Mouse (Mus musculus) myocyte (in vitro differentiated cells): ENCODE results near the gene Irf8.

ENCODE experiments used
- CEBPB ChIP-seq: IDR thresholded peaks from 2 replicates; pipeline ENCODE4 v1.6.1; 2011; ENCODE audit warnings: mild to moderate bottlenecking, moderate library complexity; ENCODE audit not compliant: poor library complexity, insufficient read depth, severe bottlenecking
- E2F4 ChIP-seq: IDR thresholded peaks from one replicate; pipeline ENCODE4 v1.6.1; 2011; ENCODE audit warnings: mild to moderate bottlenecking, control low read depth, moderate library complexity; ENCODE audit not compliant: insufficient read depth
- MAX ChIP-seq: IDR thresholded peaks from one replicate; pipeline ENCODE4 v1.6.1; 2011; ENCODE audit warnings: low read depth, mild to moderate bottlenecking, control low read depth
- MYOD1 ChIP-seq, 3 experiments: IDR thresholded peaks; one replicate each; pipeline ENCODE4 v1.6.1; 2011; ENCODE audit warnings: control low read depth in 2 of 3, low read depth in 2 of 3, mild to moderate bottlenecking in 2 of 3, moderate library complexity in 1 of 3; ENCODE audit not compliant: insufficient read length in 2 of 3, control insufficient read depth in 1 of 3
- POLR2A ChIP-seq: IDR thresholded peaks from one replicate; pipeline ENCODE4 v1.6.1; 2011; ENCODE audit warnings: low read depth, mild to moderate bottlenecking, control low read depth, moderate library complexity; ENCODE audit not compliant: insufficient read length
- POLR2AphosphoS2 ChIP-seq: IDR thresholded peaks from one replicate; pipeline ENCODE4 v1.6.1; 2011; ENCODE audit warnings: low read depth, control low read depth; ENCODE audit not compliant: insufficient read length
- REST ChIP-seq: IDR thresholded peaks from one replicate; pipeline ENCODE4 v1.6.1; 2011; ENCODE audit warnings: mild to moderate bottlenecking, control low read depth, moderate library complexity; ENCODE audit not compliant: insufficient read depth, insufficient read length
- TCF12 ChIP-seq: IDR thresholded peaks from one replicate; pipeline ENCODE4 v1.6.1; 2011; ENCODE audit warnings: mild to moderate bottlenecking, control low read depth; ENCODE audit not compliant: poor library complexity, insufficient read depth, severe bottlenecking
- TCF3 ChIP-seq: IDR thresholded peaks from one replicate; pipeline ENCODE4 v1.6.1; 2011; ENCODE audit warnings: low read depth, control low read depth; ENCODE audit not compliant: insufficient read length

- TF ChIP-seq MAX (no peak), POLR2A (no peak), REST (no peak), TCF12 (no peak), MYOD1 (IDR thresholded peaks at IDR 0.05; ENCODE audit: control insufficient read depth in 1 of 3, insufficient read length in 2 of 3, low read depth in 2 of 3) (no peak), POLR2AphosphoS2 (no peak), CEBPB (no peak), E2F4 (no peak), TCF3 (no peak)
These were observed 24.4 kb downstream of the Irf8 start for GRCm38 (mm10) chr8:120760341-120761215.
